Mouse (Mus musculus) bone marrow macrophage, adult 2 months (primary cell): ENCODE data around the gene Schip1. TPM values are rescaled to one million over a fixed set of nuclear protein-coding genes. Genes with fewer than 3 reads are reported as not detected.

Experiments
- H3K27ac ChIP-seq: 2 replicates; pipeline ENCODE4 v1.5.1; 2012; ENCODE audit warnings: low read depth, low read length; ENCODE audit not compliant: insufficient read depth
- H3K4me1 ChIP-seq: 2 replicates; pipeline ENCODE4 v1.6.1; 2012; ENCODE audit warnings: low read length; ENCODE audit not compliant: control insufficient read depth, insufficient read depth
- H3K4me3 ChIP-seq: 2 replicates; pipeline ENCODE4 v1.5.1; 2012; ENCODE audit warnings: mild to moderate bottlenecking, low read length, moderate library complexity; ENCODE audit not compliant: insufficient read depth
- CTCF ChIP-seq: IDR thresholded peaks from 2 replicates; pipeline ENCODE4 v1.5.1; 2012; ENCODE audit warnings: low read depth, mild to moderate bottlenecking, low read length, moderate library complexity
- POLR2A ChIP-seq: IDR thresholded peaks from 2 replicates; pipeline ENCODE4 v1.6.1; 2012; ENCODE audit warnings: mild to moderate bottlenecking, low read depth, low read length, borderline replicate concordance
- polyA plus RNA-seq: library from polyadenylated mRNA; stranded (reverse); fragments of >200 nt; gene quantifications from 2 replicates; pipeline ENCODE4 v1.2.4, GENCODE M21; 2012; ENCODE audit not compliant: missing spikeins, insufficient read depth, insufficient read length

The Schip1 gene
- polyA plus RNA-seq, 1 experiment: not detected

DNA sequence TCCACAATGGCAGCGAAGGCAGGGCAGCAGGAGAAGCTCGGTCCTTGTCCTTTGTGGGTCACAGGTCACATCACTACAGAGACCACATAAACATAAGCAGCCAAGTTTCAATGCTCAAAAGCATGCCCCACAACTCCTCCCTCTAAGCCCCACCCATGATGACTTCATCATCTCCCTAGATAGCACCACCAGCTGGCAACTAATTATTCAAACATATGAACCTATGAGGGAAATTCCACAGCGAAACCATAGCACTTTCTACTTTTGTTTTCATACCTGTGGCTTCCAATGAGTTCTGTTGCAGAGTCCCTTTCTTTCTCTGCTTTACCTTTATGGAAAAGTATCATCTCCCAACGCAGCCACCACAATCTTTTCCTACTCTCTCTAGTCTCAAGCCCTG is 270.9 kb downstream of the Schip1 start:
- Histone ChIP-seq H3K4me3 (no peak overlapping the region), H3K4me1 (no peaks in the 10 kb centered on the region), H3K27ac (no peak overlapping the region)
- no peak for TF ChIP-seq POLR2A
- TF ChIP-seq CTCF: no peak

- Histone ChIP-seq H3K4me3 (no peak overlapping the region), H3K27ac (no peak overlapping the region), H3K4me1 (no peaks in the 10 kb centered on the region)
- TF ChIP-seq POLR2A (no peak), CTCF (no peak)
These were observed 286.0 kb downstream of the Schip1 start for GRCm38 (mm10) chr3:68350624-68351023.

GRCm38 (mm10) chr3:68351461-68351860 is 286.9 kb downstream of the Schip1 start:
- TF ChIP-seq POLR2A: no peak
- TF ChIP-seq CTCF: no peak
- Histone ChIP-seq H3K27ac (no peak overlapping the region), H3K4me3 (no peak overlapping the region), H3K4me1 (no peaks in the 10 kb centered on the region)

GRCm38 (mm10) chr3:68352961-68353360 is 288.4 kb downstream of the Schip1 start:
- no peak overlapping the region for H3K27ac ChIP-seq
- H3K4me3 ChIP-seq: no peak overlapping the region
- no peak for TF ChIP-seq POLR2A
- no peak for TF ChIP-seq CTCF

DNA sequence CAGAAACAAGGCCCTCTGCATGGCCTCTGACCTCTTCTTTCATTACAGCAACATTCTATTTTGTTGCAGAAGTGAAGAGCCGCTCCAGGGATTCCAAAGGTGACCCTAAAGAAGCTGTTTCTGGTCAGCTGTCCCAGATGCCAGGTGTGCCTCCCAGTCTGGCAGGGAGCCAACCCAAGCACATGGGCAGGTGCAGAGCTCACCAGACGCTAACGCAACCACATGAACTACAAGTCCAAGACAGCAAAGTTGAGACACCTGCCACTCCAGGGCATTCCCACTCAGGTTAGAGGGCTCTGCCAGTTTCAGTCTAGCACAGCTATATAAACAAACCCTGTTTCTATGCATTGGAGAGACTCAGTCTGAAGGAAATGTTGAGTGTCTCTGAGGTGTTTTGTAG is 288.9 kb downstream of the Schip1 start:
- Histone ChIP-seq H3K4me1 (no peaks in the 10 kb centered on the region), H3K4me3 (no peak overlapping the region), H3K27ac (no peak overlapping the region)
- no peak for TF ChIP-seq POLR2A
- TF ChIP-seq CTCF: no peak

More at GRCm38 (mm10) chr3:68352961-68353360, 288.4 kb downstream of the Schip1 start:
- H3K4me1 ChIP-seq: no peaks in the 10 kb centered on the region

DNA sequence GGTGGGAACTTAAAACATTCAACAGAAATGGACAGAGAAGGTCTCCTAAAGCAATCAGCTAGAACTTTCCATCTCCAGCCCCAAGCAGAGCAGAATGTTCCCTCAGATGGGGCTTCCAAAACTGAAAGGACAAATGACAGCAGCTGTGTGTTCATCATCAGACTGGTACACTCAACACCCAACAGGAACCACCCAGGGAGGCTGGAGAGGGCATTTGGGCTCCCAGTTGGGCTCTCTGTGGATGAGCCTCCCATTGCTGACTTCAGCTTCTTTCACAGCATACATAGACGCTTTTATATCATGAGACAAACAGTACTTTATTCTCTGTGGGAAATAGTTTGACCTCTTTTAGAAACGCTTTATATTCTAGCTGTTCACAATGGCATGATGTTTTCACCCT is 291.9 kb downstream of the Schip1 start:
- H3K4me3 ChIP-seq: no peak overlapping the region
- TF ChIP-seq POLR2A: no peak
- no peak for TF ChIP-seq CTCF
- no peaks in the 10 kb centered on the region for H3K4me1 ChIP-seq
- no peak overlapping the region for H3K27ac ChIP-seq

DNA sequence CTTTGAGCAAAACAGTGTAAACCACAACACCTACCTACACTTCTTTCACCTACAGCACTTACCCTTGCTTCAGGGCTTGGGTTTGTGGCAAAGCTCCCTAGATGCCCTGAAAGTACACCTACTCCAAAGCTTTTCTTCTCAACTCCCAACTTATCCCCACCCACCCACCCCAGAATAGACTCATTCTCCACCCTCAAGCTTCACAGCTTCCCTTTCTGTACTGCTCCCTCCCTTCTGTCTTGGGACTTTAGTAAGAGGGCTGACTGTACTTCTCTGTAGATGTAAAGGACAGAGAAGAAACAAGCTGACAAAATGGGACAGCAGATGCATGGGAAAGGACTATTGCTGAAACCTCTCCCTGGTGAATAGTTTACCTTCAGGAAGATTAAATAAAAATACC is 303.4 kb downstream of the Schip1 start:
- no peak for TF ChIP-seq POLR2A
- TF ChIP-seq CTCF: no peak
- H3K4me3 ChIP-seq: no peak overlapping the region
- no peak overlapping the region for H3K27ac ChIP-seq
- H3K4me1 ChIP-seq: no peaks in the 10 kb centered on the region

DNA sequence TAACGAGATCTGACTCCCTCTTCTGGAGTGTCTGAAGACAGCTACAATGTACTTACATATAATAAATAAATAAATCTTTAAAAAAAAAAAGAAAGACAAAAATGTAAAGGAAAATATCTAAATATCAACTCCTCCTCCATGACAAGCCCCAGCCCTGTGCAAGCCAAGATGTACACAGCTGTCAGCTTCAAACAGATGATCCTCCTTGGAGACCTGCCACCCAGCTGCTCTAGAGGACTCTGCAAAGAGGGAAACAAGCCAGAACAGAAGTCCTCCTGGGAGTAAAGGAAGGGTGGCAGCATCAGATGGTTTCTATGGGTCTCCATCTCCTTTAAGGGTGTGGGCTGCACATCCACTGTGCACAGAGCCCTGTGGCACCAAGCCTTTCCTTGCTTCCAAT is 308.3 kb downstream of the Schip1 start:
- H3K27ac ChIP-seq: no peak overlapping the region
- TF ChIP-seq POLR2A: no peak
- H3K4me3 ChIP-seq: no peak overlapping the region
- H3K4me1 ChIP-seq: no peaks in the 10 kb centered on the region

DNA sequence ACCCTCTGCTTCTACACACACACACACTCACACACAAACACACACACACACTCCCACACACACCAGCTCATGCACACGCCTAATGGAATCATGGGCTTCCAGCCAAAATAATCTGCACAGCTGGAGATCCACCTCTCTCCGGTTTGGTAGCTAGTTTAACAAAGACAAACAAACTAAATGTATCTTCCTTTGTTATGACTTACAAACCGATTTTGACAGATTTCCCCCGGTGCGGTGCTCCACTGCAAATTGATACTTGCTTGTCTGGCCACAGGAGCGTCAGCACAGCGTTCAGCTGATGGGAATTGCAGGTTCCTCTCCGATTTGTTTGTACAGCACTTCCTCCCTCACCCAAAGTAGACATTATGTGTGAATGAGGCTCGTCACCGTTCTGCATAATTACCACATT is 310.5 kb downstream of the Schip1 start:
- no peak overlapping the region for H3K27ac ChIP-seq
- TF ChIP-seq POLR2A (no peak), CTCF (no peak)
- no peak overlapping the region for H3K4me3 ChIP-seq

GRCm38 (mm10) chr3:68377452-68378198 is 313.0 kb downstream of the Schip1 start:
- Histone ChIP-seq H3K27ac (no peak overlapping the region), H3K4me1 (no peaks in the 10 kb centered on the region), H3K4me3 (no peak overlapping the region)
- TF ChIP-seq POLR2A: no peak
- no peak for TF ChIP-seq CTCF

More for the DNA sequence above, 310.5 kb downstream of the Schip1 start:
- H3K4me1 ChIP-seq: no peaks in the 10 kb centered on the region
